ENCODE assay signal across 10 mouse cellular contexts in the genomic region with DNA sequence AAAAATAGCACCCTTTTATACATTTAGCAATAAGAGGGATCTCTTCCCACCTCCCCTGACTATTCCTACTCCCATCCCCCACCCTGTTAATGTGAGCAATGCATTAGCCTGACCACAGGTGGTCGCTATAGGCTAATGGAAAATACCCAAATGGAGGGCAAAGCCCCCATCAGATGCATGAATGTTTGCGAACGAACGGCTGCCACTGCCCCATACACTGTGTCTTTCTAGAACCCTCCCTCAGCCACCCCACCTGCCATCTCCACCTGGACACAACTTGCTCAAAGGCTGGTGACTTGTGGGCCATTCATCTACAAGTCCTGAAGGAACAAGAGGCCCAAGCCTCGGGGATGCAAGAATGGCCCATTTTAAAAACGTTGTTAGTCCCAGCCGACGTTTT. TPM values are rescaled to one million over a fixed set of nuclear protein-coding genes. Genes with fewer than 3 reads are reported as not detected.
A peak's percentile ranks its signal among the peaks of the same experiment; 100 is the strongest.
DNase-seq lines count a peak whose midpoint lies in the region; ATAC-seq and TF ChIP-seq lines count a peak whose summit lies in the region.
"Had no signal": no experiment of that assay in that cellular context is flagged by ENCODE, and none has a peak within 500 bp of the region (broad histone marks: within the 10 kb centered on the region; RNA-seq: fewer than 3 reads in every experiment).

No protein-coding gene starts in this region.

- WGBS in liver, adult 2 months, result 32% methylated on average over 8 of the region's 8 CpGs
- 44% methylated on average over 8 of the region's 8 CpGs for WGBS in liver, embryonic 12.5 days (ENCODE audit: insufficient replicate concordance)
- WGBS in hindbrain, embryonic 11.5 days, result 45% methylated on average over 8 of the region's 8 CpGs

- H3K9ac ChIP-seq in liver, adult 2 months (ENCODE audit: low read depth, low read length), result no peak overlapping the region
- H3K9ac ChIP-seq in liver, embryonic 12.5 days, result no peak overlapping the region
- no peak overlapping the region for H3K9ac ChIP-seq in hindbrain, embryonic 11.5 days (ENCODE audit: low read depth, low read length)
- H3K9ac ChIP-seq: embryonic facial prominence, embryonic 15.5 days; limb, embryonic 15.5 days had no signal

- peak; percentile 24; the same call in 1 of the 2 replicates for TF ChIP-seq CTCF in liver, adult 2 months (IDR thresholded peaks at IDR 0.05; ENCODE audit: low read depth, low read length)

- no peak overlapping the region for H3K4me3 ChIP-seq in liver, adult 2 months (ENCODE audit: insufficient read depth, low read depth, low read length)
- H3K4me3 ChIP-seq in liver, embryonic 12.5 days, result no peak overlapping the region
- no peak overlapping the region for H3K4me3 ChIP-seq in hindbrain, embryonic 11.5 days (ENCODE audit: low read depth, low read length)
- H3K4me3 ChIP-seq: embryonic facial prominence, embryonic 15.5 days; limb, embryonic 15.5 days had no signal

- no peak overlapping the region for H3K27ac ChIP-seq in liver, adult 2 months (replicated peaks; ENCODE audit: insufficient read depth, low read depth, low read length)
- H3K27ac ChIP-seq in liver, embryonic 12.5 days, result no peak overlapping the region
- H3K27ac ChIP-seq in hindbrain, embryonic 11.5 days (ENCODE audit: low read depth, low read length), result no peak overlapping the region
- H3K27ac ChIP-seq: embryonic facial prominence, embryonic 15.5 days; limb, embryonic 15.5 days had no signal

- no peaks in the 10 kb centered on the region for H3K36me3 ChIP-seq in liver, adult 2 months (ENCODE audit: control insufficient read depth, insufficient read depth, low read length)
- no peaks in the 10 kb centered on the region for H3K36me3 ChIP-seq in liver, embryonic 12.5 days
- peaks cover 5% of the 10 kb centered on the region; the same call in 1 of the 2 replicates for H3K36me3 ChIP-seq in hindbrain, embryonic 11.5 days (ENCODE audit: control insufficient read depth, insufficient read depth, low read length)

- DNase-seq in CD4-positive, CD25-positive, alpha-beta regulatory T cell, adult 2 months (ENCODE audit: low read depth, low spot score), result peak; percentile 26
- no peak for DNase-seq in liver, adult 2 months (ENCODE audit: extremely low read depth, low read depth, low spot score)
- DNase-seq in hindbrain, embryonic 11.5 days (ENCODE audit: low spot score), result peak; percentile 53
- DNase-seq in retina, embryonic 14.5 days (ENCODE audit: low spot score), result peak; percentile 65
- no peak for DNase-seq in spleen, postnatal 36 days (ENCODE audit: low spot score in 2 of 2)
- no peak for DNase-seq in B cell, adult 2 months

- no peak for TF ChIP-seq POLR2A in liver, adult 2 months (IDR thresholded peaks at IDR 0.05; ENCODE audit: extremely low read depth, insufficient read depth, low read length)

- no peak overlapping the region for H3K4me2 ChIP-seq in liver, embryonic 12.5 days
- no peak overlapping the region for H3K4me2 ChIP-seq in hindbrain, embryonic 11.5 days (replicated peaks; ENCODE audit: low read depth, low read length)

- ATAC-seq in CD4-positive, CD25-positive, alpha-beta regulatory T cell, adult 4 months, result no peak
- no peak for ATAC-seq in liver, embryonic 12.5 days
- peak; percentile 25; the same call in 1 of the 2 replicates for ATAC-seq in hindbrain, embryonic 11.5 days (ENCODE audit: low FRiP score)

- H3K9me3 ChIP-seq in liver, embryonic 12.5 days (replicated peaks), result no peaks in the 10 kb centered on the region
- H3K9me3 ChIP-seq in hindbrain, embryonic 11.5 days (ENCODE audit: control insufficient read depth, low read length), result no peaks in the 10 kb centered on the region
- H3K9me3 ChIP-seq: embryonic facial prominence, embryonic 15.5 days; limb, embryonic 15.5 days had no signal

- H3K79me2 ChIP-seq in liver, adult 2 months (ENCODE audit: control insufficient read depth, insufficient read depth, low read length), result no peaks in the 10 kb centered on the region

- H3K27me3 ChIP-seq in liver, adult 2 months (ENCODE audit: control insufficient read depth, insufficient read depth, low read length), result peaks cover 3% of the 10 kb centered on the region; the same call in 1 of the 2 replicates
- peaks cover 16% of the 10 kb centered on the region for H3K27me3 ChIP-seq in liver, embryonic 12.5 days (replicated peaks)
- no peaks in the 10 kb centered on the region for H3K27me3 ChIP-seq in hindbrain, embryonic 11.5 days (ENCODE audit: control insufficient read depth, insufficient read depth, low read length)
- H3K27me3 ChIP-seq: embryonic facial prominence, embryonic 15.5 days; limb, embryonic 15.5 days had no signal

- no peaks in the 10 kb centered on the region for H3K4me1 ChIP-seq in liver, adult 2 months (ENCODE audit: control insufficient read depth, insufficient read depth, low read length)
- peaks cover 18% of the 10 kb centered on the region for H3K4me1 ChIP-seq in liver, embryonic 12.5 days
- peaks cover 8% of the 10 kb centered on the region; the same call in 1 of the 2 replicates for H3K4me1 ChIP-seq in hindbrain, embryonic 11.5 days (replicated peaks; ENCODE audit: control insufficient read depth, insufficient read depth, low read length)

RNA-seq across cellular contexts. Expression of a gene that starts 4.7 kb away (rescaled TPM):
- polyA plus RNA-seq in CD4-positive, CD25-positive, alpha-beta regulatory T cell, adult 4 months (2017; shearing (Covaris generic)), result not detected
- not detected in 2 replicates for total RNA-seq in liver, adult 2 months (2014; rRNA removed)
- polyA plus RNA-seq in liver, adult 2 months (2012; rRNA removed), result not detected in 2 replicates
- 0.22 and 0.31 TPM in 2 replicates for polyA plus RNA-seq in liver, embryonic 12.5 days (2016; fragmentation: Nextera tagmentation; extraction: Ambion mirVana)
- polyA plus RNA-seq in hindbrain, embryonic 11.5 days (2014; fragmentation: Nextera tagmentation; extraction: Ambion mirVana), result 0.12 TPM in 1 of 2 replicates, not detected in the other
- polyA plus RNA-seq: embryonic facial prominence, embryonic 15.5 days had no signal

RNA-seq across cellular contexts. Expression of a gene that starts 19.4 kb away (rescaled TPM):
- polyA plus RNA-seq in CD4-positive, CD25-positive, alpha-beta regulatory T cell, adult 4 months (2017; shearing (Covaris generic)), result not detected
- 0.09 and 0.13 TPM in 2 replicates for total RNA-seq in liver, adult 2 months (2014; rRNA removed)
- polyA plus RNA-seq in liver, adult 2 months (2012; rRNA removed), result 0.04 and 0.16 TPM in 2 replicates
- polyA plus RNA-seq in liver, embryonic 12.5 days (2016; fragmentation: Nextera tagmentation; extraction: Ambion mirVana), result 0.81 and 1.4 TPM in 2 replicates
- polyA plus RNA-seq in hindbrain, embryonic 11.5 days (2014; fragmentation: Nextera tagmentation; extraction: Ambion mirVana), result 146 and 150 TPM in 2 replicates

RNA-seq across cellular contexts. Expression of a gene that starts 41.9 kb away (rescaled TPM):
- polyA plus RNA-seq in CD4-positive, CD25-positive, alpha-beta regulatory T cell, adult 4 months (2017; shearing (Covaris generic)), result not detected
- total RNA-seq in liver, adult 2 months (2014; rRNA removed), result 0.18 TPM in 1 of 2 replicates, not detected in the other
- polyA plus RNA-seq in liver, adult 2 months (2012; rRNA removed), result not detected in 2 replicates
- not detected in 2 replicates for polyA plus RNA-seq in liver, embryonic 12.5 days (2016; fragmentation: Nextera tagmentation; extraction: Ambion mirVana)
- 0.86 and 1.6 TPM in 2 replicates for polyA plus RNA-seq in hindbrain, embryonic 11.5 days (2014; fragmentation: Nextera tagmentation; extraction: Ambion mirVana)
- polyA plus RNA-seq: embryonic facial prominence, embryonic 15.5 days; limb, embryonic 15.5 days had no signal

RNA-seq across cellular contexts. Expression of a gene that starts 44.7 kb away (rescaled TPM):
- polyA plus RNA-seq in CD4-positive, CD25-positive, alpha-beta regulatory T cell, adult 4 months (2017; shearing (Covaris generic)), result 10 to 100 TPM; 58.4 to 70.3 TPM
- 29.6 and 30.1 TPM in 2 replicates for total RNA-seq in liver, adult 2 months (2014; rRNA removed)
- 61.9 and 67.0 TPM in 2 replicates for polyA plus RNA-seq in liver, adult 2 months (2012; rRNA removed)
- 36.5 and 40.8 TPM in 2 replicates for polyA plus RNA-seq in liver, embryonic 12.5 days (2016; fragmentation: Nextera tagmentation; extraction: Ambion mirVana)
- 22.2 and 22.8 TPM in 2 replicates for polyA plus RNA-seq in hindbrain, embryonic 11.5 days (2014; fragmentation: Nextera tagmentation; extraction: Ambion mirVana)

RNA-seq across cellular contexts. Expression of a gene that starts 44.7 kb away (rescaled TPM):
- 1 to 10 TPM; 3.4 to 5.0 TPM for polyA plus RNA-seq in CD4-positive, CD25-positive, alpha-beta regulatory T cell, adult 4 months (2017; shearing (Covaris generic))
- total RNA-seq in liver, adult 2 months (2014; rRNA removed), result 0.09 and 0.54 TPM in 2 replicates
- 0.10 and 0.19 TPM in 2 replicates for polyA plus RNA-seq in liver, adult 2 months (2012; rRNA removed)
- polyA plus RNA-seq in liver, embryonic 12.5 days (2016; fragmentation: Nextera tagmentation; extraction: Ambion mirVana), result 39.1 and 42.8 TPM in 2 replicates
- 3.3 and 4.0 TPM in 2 replicates for polyA plus RNA-seq in hindbrain, embryonic 11.5 days (2014; fragmentation: Nextera tagmentation; extraction: Ambion mirVana)

Comparison
In these comparisons a context has a peak if more than half of its experiments do, and no peak if none do; other contexts are left out.
1. DNase-seq: peak in CD4-positive, CD25-positive, alpha-beta regulatory T cell, adult 2 months (single experiment), hindbrain, embryonic 11.5 days (single experiment) and retina, embryonic 14.5 days (single experiment); none in liver, adult 2 months (single experiment), spleen, postnatal 36 days (0 of 2) and B cell, adult 2 months (0 of 2).
2. RNA of a gene that starts 19.4 kb away (polyA plus RNA-seq): 146 to 150 TPM in hindbrain, embryonic 11.5 days; 0.81 to 1.4 TPM in liver, embryonic 12.5 days, not detected in CD4-positive, CD25-positive, alpha-beta regulatory T cell, adult 4 months and 0.04 to 0.16 TPM in liver, adult 2 months; every median in the first group is over 10 times any median in the second.